Mouse (Mus musculus) thymus, postnatal 25 days (tissue): ENCODE data around the gene Hist1h4k.
A peak's percentile ranks its signal among the peaks of the same experiment; 100 is the strongest.
"Not testable (repeated sequence)": the region's sequence is repeated elsewhere in the genome, so short reads cannot be mapped to it uniquely, and the experiment has no call there.

Experiments used
- DNase-seq: peaks from one replicate; pipeline ENCODE4 v3.0.0; 2022

Gene Hist1h4k

DNA sequence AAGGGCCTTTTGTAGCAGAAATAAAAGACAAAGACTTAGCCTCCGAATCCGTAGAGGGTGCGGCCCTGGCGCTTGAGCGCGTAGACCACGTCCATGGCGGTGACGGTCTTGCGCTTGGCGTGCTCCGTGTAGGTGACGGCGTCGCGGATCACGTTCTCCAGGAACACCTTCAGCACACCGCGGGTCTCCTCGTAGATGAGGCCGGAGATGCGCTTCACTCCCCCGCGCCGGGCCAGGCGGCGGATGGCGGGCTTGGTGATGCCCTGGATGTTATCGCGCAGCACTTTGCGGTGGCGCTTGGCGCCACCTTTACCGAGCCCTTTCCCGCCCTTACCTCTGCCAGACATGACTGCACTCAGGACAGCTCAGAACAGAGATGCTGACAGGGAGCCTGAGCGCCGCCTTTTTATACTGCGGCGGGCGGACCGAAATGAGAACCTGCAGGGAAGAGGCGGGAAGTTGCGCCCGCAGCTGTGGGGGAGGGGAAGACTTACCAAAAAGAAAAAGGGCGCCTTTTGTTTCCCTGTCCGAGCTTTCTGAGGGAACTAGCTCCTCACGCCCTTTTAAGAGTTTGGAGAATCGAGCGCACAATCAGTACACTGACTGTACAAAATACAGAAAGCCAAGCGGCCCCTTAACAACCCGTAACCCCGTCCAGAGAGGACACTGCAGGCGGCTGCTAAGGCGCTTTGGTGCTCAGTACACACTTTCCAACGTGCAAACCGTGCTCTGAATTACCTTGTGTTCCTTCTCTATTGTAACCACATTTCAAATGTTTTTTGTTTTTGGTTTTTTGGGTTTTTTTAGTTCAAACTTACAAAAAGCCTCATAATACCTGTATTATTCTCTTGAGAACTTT is at the start of gene Hist1h4k:
Gene Hist1h4k, minus strand, starts transcription at position 347 of the 859 bp plus-strand sequence.
- peak; percentile 98 for DNase-seq

DNA sequence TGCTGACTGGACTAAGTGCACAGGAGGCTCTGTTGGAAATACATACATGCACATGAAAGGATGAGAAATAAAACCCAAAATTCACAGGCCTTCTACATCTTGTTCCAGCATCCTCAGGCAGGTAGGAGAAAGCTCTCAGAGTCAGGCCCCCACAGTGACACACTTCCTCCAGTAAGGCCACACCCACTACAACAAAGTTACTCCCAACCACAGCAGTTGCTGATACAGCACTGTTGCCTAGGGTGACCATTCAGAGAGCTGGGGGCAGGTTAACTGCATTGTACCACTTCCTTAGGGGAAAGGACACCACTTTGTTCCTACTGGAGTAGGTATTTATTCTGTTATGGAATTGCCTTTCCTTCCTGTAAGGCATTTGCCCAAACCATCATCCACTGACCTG is 46.9 kb upstream of the Hist1h4k start:
- not testable (repeated sequence) for DNase-seq

DNA sequence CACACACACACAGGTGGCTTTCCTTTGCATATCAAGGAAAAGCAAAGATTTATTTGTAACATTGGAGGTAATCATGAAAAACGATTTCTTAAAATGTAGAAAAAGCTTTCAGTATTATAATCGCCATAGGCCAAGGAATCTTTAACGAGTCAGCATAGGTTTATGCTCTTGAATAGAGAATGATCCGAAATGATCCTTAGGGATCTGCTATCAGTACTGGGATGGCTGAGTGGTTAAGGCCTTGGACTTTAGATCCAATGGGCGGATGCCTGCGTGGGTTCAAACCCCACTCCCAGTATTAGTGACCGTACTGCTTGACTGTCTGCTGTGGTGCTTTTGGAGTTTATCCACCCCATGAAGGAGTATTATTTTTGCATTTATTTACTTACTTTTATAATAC is 45.3 kb upstream of the Hist1h4k start:
- no peak for DNase-seq

- no peak for DNase-seq
Measured at GRCm38 (mm10) chr13:21790601-21791283, 40.4 kb upstream of the Hist1h4k start.

DNA sequence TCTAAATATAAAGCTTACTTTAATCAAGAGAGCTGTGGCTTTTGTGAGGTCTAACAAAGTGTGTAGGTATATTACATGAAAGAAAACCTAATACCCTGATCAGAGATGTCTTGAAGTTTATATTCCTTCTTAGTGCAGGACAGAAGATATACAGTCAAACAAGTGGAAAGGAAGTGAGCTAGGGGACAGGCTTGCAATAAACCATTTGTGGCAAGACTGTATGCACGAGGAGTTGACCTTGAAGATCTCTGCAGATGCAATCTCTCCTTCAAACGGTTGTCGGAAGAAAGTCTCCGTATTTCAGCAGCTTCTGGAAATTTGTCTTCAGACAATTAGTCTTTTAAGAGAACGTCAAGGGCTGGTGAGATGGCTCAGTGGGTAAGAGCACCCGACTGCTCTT is 39.6 kb upstream of the Hist1h4k start:
- DNase-seq: no peak

DNA sequence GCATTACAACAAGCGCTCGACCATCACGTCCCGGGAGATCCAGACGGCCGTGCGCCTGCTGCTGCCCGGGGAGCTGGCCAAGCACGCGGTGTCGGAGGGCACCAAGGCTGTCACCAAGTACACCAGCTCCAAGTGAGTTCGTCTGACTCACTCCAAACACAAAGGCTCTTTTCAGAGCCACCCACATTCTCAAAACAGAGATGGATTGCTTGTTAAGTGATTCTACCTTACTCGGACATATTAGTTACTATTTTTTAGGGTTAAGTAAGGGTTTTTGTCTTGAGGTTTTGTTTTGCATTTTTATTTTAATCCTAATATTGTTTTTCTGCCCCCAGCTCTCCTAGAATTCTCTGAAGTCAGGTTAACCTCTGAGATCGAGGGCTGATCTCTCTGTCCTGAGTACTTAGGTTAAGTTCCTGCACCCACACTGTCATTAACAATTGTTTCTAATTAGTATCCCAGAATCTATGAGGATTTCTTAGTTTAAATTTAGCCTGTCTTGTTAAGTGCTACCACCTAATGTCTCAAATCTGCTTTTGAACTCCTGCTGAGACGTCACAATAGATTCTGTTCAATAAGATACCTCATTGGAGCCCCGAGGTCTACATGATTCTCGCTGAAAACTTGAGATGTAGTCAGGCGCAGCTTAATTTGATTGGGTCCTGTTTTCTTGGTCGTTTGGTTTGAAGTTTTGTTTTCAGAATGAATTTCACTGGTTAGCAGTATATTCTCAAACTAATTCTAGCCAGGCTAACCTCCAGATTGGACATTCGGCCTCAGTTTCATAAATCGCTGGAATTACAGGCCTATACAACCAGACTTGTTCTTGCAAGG is 37.7 kb upstream of the Hist1h4k start:
- peak; percentile 6 for DNase-seq

DNA sequence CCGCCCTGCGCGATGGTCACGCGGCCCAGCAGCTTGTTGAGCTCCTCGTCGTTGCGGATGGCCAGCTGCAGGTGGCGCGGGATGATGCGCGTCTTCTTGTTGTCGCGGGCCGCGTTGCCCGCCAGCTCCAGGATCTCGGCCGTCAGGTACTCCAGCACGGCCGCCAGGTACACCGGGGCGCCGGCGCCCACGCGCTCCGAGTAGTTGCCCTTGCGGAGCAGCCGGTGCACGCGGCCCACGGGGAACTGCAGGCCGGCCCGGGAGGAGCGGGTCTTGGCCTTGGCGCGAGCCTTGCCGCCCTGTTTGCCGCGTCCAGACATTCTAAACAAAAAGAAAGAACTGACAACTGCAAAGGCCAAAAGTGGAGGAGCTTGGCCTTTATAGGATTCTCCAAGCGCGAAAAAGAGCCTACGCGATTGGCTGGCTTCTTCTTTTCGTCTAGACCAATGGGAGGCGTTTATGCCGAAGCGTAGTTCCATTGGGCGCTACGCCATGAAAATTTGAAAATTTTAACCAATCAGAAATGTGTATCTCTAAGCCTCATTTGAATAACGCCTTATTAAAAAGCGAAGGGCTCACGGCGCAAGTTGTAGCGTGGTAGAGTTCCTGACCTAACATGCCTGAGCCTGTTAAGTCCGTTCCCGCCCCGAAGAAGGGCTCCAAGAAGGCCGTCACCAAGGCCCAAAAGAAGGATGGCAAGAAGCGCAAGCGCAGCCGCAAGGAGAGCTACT is 36.8 kb upstream of the Hist1h4k start, which contains the start of the genes Hist1h2an and Hist1h2bp:
Gene Hist1h2an, minus strand, starts transcription at position 320 of the 731 bp plus-strand sequence.
Gene Hist1h2bp, plus strand, starts transcription at position 563 of the 731 bp plus-strand sequence.
- peak; percentile 87 for DNase-seq

GRCm38 (mm10) chr13:21786189-21786898 is 36.0 kb upstream of the Hist1h4k start:
- peak; percentile 16 for DNase-seq

DNA sequence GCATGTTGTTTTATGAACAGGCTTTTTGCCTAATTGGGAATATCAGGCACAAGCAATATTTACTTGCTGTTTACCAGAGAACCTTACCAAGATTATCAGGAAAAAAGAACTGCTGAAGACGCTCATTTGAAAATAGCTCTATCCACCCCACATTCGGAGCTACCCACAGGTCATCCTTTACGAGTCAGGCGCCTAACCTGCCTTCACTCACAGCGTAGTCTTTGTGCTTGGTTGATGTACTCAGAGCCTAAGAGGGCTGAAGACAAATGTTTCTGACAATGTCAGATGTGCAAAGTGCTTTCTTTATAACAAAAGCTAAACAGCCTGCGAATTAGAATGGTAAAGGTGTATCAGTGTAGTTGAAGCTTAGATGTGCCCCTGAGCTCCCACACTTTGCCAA is 34.0 kb upstream of the Hist1h4k start:
- DNase-seq: peak; percentile 9

DNA sequence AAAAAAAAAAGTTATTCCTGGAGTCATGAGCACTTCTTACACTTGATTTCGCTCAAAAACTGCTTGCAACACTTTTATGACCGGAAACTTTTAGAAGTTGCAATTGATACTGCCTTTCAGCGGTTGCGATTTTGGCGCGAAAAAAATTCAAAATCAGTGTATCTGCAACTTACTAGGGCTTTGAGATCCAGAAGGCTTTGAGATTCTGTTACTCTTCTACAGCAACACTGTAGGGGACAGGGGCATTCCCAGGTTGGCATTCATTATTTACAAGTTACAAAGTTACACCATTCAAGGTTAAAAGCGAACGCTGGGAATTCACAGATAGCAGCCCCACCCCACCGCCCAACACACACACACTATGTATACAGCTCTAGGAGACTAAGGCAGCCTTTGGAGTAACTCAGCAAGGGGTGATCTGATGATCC is 33.4 kb upstream of the Hist1h4k start:
- DNase-seq: peak; percentile 52

DNA sequence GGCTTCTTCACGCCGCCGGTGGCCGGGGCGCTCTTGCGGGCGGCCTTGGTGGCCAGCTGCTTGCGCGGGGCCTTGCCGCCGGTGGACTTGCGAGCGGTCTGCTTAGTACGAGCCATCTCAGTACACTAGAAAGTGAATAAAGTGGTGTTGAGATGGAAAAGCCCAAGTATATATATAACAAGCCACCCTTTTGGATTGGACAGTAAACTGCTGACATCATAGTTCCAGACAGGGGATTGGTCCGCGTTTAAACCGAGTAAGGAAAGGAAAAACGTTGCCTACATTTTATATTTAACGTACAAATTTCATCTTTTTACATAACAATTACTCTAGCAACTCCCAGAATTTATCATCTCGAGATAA is 32.9 kb upstream of the Hist1h4k start, which contains the start of gene Hist1h3i:
Gene Hist1h3i, minus strand, starts transcription at position 116 of the 363 bp plus-strand sequence.
- DNase-seq: peak; percentile 70

DNA sequence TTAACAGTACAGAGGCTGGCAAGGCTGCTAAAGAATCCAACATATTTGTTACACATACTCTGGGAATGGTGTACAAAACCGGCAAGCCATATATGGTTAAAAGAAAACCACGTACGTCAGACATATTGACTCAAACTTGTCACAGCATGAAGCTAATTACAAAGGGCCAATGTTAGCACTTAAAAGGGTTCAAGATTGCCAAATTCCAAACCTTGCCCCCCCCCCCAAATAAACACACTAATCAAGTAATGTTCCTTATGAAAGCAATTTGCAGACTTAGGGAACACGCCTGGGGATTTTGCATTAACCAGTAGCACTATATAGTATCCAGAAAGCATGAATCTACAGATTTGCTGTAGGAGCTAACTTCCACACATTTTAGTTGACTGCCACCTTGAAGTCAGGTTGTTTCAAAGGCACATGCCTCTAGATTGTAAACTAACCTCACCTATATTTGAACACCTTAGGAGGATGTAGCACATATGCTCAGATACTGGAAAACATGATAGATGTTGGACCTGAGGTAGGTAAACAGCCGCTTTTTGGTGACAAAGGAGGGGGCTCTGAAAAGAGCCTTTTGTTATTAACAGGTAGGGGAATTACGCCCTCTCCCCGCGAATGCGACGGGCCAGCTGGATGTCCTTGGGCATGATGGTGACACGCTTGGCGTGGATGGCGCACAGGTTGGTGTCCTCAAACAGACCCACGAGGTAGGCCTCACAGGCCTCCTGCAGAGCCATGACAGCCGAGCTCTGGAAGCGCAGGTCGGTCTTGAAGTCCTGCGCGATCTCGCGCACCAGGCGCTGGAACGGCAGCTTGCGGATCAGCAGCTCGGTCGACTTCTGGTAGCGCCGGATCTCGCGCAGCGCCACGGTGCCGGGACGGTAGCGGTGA is 32.3 kb upstream of the Hist1h4k start:
- peak; percentile 56 for DNase-seq

GRCm38 (mm10) chr13:21781639-21782038 is 31.3 kb upstream of the Hist1h4k start:
- no peak for DNase-seq

GRCm38 (mm10) chr13:21781021-21781555 is 30.8 kb upstream of the Hist1h4k start:
- DNase-seq: peak; percentile 15

GRCm38 (mm10) chr13:21779767-21780731 is 29.7 kb upstream of the Hist1h4k start, which contains the start of gene Hist1h1b:
TSS of gene Hist1h1b (minus strand) at chr13:21780625.
- DNase-seq: peak; percentile 84

DNA sequence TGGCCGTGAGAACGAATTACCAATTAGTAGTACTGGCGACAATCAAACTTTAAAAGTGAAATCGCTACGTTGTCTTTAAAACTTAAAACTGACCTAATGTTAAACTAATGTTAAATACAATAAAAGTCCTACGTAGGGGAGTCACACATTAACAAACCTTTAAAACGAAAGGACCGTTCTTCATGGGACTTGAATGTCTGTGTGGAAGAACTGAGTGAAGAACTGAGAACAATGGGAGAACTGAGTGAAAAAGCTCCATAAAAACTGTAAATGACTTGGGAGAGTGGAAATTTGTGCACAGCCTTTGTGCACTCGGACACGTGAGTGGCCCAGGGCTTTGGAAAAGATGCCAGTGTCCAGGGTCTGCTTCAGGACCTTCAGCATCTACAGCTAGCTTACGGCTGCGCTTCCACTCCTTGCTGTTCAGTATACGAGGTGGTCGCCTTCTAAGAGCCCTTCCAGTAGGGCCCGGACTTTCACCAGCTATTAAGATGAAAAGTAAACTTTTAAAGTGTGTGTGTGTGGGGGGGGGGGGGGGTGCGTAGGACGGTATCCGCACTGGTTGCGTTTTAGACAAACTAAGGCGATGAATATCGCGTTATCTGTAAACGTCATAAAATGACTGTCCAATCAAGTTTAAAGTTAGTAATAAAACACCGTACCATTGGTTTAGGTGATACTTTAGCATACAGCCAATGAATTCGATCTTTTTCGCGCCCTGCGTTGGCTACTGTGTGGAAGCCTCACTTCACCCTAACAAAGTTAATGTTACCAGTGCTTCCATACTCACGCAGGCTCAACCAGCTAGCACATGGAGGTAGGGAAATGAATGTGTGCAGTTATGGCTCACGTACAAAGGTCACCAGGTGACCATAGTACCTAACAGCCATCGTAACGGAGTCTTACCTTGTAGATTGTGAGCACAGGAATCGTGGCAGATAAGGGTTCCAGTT is 28.8 kb upstream of the Hist1h4k start:
- DNase-seq: peak; percentile 76

- DNase-seq: no peak
Measured at GRCm38 (mm10) chr13:21755707-21756106, 5.4 kb upstream of the Hist1h4k start.
